Mouse (Mus musculus) limb, embryonic 14.5 days (tissue): ENCODE measurements around the gene Pank2. TPM values are rescaled to one million over a fixed set of nuclear protein-coding genes. Genes with fewer than 3 reads are reported as not detected.

Experiments used
- ATAC-seq: fragments of 200-750 bp; cut with Nextera tagmentation; 2 replicates; pipeline ENCODE4 v1.8.0; 2017; ENCODE audit warnings: low read depth, moderate number of reproducible peaks, moderate TSS enrichment; ENCODE audit not compliant: low FRiP score
- DNase-seq: peaks from one replicate; pipeline ENCODE4 v3.0.0-alpha.2; 2015; ENCODE audit warnings: low spot score
- H3K27ac ChIP-seq: fragments of 300-500 bp; sonication (generic); replicated peaks from 2 replicates; pipeline ENCODE4 v1.5.1; 2014; ENCODE audit warnings: low read depth, mild to moderate bottlenecking, low read length, moderate library complexity, mixed read lengths
- H3K27me3 ChIP-seq: fragments of 300-500 bp; sonication (generic); 2 replicates; pipeline ENCODE4 v1.6.1; 2014; ENCODE audit warnings: low read length, mixed read lengths; ENCODE audit not compliant: control insufficient read depth, insufficient read depth
- H3K36me3 ChIP-seq: fragments of 300-500 bp; sonication (generic); 2 replicates; pipeline ENCODE4 v1.6.1; 2014; ENCODE audit warnings: mild to moderate bottlenecking, low read length, moderate library complexity, mixed read lengths; ENCODE audit not compliant: control insufficient read depth, insufficient read depth
- H3K4me1 ChIP-seq: fragments of 300-500 bp; sonication (generic); 2 replicates; pipeline ENCODE4 v1.6.1; 2014; ENCODE audit warnings: antibody characterized with exemption, low read length, mixed read lengths; ENCODE audit not compliant: control insufficient read depth, insufficient read depth
- H3K4me2 ChIP-seq: fragments of 300-500 bp; sonication (generic); replicated peaks from 2 replicates; pipeline ENCODE4 v1.6.1; 2014; ENCODE audit warnings: low read depth, mild to moderate bottlenecking, low read length, moderate library complexity; ENCODE audit not compliant: severe bottlenecking
- H3K4me3 ChIP-seq: fragments of 300-500 bp; sonication (generic); replicated peaks from 2 replicates; pipeline ENCODE4 v1.5.1; 2014; ENCODE audit warnings: low read length
- H3K9ac ChIP-seq: fragments of 300-500 bp; sonication (generic); 2 replicates; pipeline ENCODE4 v1.6.1; 2014; ENCODE audit warnings: mild to moderate bottlenecking, low read depth, low read length, moderate library complexity; ENCODE audit not compliant: severe bottlenecking
- H3K9me3 ChIP-seq: fragments of 300-500 bp; sonication (generic); 2 replicates; pipeline ENCODE4 v1.6.1; 2016; ENCODE audit warnings: low read length; ENCODE audit not compliant: control insufficient read depth
- POLR2A ChIP-seq: fragments of 200-500 bp; IDR thresholded peaks from 2 replicates; pipeline ENCODE4 v1.8.0; 2012; ENCODE audit warnings: inconsistent platforms, mild to moderate bottlenecking, moderate library complexity, borderline replicate concordance; ENCODE audit not compliant: insufficient read depth, insufficient read length; ENCODE audit errors: extremely low read depth
- WGBS: fragments of 180-500 bp; shearing (Covaris S2); extraction: QIAGEN DNeasy Blood & Tissue Kit; methylation state at CpG from one replicate; pipeline ENCODE4 v1.1.7; 2014; 5-methylcytosine and 5-hydroxymethylcytosine counted together
- microRNA-seq: library from miRNA; unstranded; fragments of <30 nt; microRNA quantifications from one replicate; pipeline ENCODE4, GENCODE M21; 2016
- polyA plus RNA-seq, 2 experiments: library from polyadenylated mRNA; depleted of rRNA in 1 of 2; stranded (reverse) in 1 of 2; unstranded in 1 of 2; fragments of >200 nt; fragmentation: Nextera tagmentation in 1 of 2; extraction: Ambion mirVana in 1 of 2; gene quantifications; 2 replicates each; pipeline versions ENCODE4 v1.2.1 to v1.2.3; 2012 to 2014

Pank2 gene
- polyA plus RNA-seq, 2 experiments = 44.6 to 47.2 TPM

DNA sequence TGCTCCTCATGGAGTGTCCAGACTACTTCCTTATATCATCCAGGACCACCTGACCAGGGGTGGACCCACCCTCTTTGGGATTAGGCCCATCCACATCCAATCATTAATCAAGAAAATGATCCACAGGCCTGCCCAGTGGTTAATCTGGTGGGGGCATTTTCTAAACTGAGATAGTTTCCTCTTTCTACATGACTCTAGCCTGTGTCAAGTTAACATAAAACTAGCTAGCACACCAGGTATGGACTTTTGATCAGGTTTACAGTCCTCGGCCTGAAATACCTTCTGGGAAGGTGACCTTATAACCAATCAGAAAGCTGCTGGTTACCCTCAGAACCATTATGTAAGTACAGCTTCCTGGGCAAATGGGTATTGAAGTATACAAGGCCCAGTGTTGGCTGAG lies 66.7 kb downstream of the Pank2 start:
- Histone ChIP-seq H3K9ac (no peak overlapping the region), H3K36me3 (0 out of 2 replicates have a peak, but pooled peaks cover 5% of the 10 kb centered on the region), H3K4me1 (no peaks in the 10 kb centered on the region), H3K4me3 (no peak overlapping the region), H3K9me3 (no peaks in the 10 kb centered on the region), H3K27ac (no peak overlapping the region), H3K27me3 (no peaks in the 10 kb centered on the region), H3K4me2 (no peak overlapping the region)
- WGBS = 96% methylated on average over 1 of the region's 1 CpGs
- ATAC-seq (no peak), DNase-seq (no peak)
- no peak for TF ChIP-seq POLR2A

DNA sequence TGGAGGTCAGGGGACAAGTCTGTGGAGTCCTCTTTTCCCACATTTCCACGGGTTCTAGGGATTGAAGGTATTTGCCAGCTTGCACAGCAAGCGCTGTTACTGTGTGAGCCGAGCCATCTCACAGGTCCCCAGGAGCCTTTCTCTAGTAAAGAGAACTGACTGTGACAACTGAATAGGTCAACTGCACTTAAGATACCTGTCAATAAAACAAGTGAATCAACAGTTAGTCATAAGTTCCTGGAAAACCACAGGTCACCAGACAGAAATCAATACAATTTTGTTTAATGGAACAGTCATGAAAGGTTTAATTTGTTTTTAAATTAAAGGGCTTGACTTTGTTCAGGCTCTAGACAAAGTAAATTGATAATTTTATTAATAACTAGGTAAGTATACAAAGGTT lies 68.3 kb downstream of the Pank2 start:
- 82% methylated on average over 3 of the region's 3 CpGs for WGBS
- H3K4me2 ChIP-seq = no peak overlapping the region
- ATAC-seq (no peak), DNase-seq (no peak)
- H3K27ac ChIP-seq = no peak overlapping the region
- H3K27me3 ChIP-seq = no peaks in the 10 kb centered on the region
- H3K9ac ChIP-seq = no peak overlapping the region
- H3K4me3 ChIP-seq = no peak overlapping the region
- no peaks in the 10 kb centered on the region for H3K9me3 ChIP-seq
- TF ChIP-seq POLR2A = no peak
- 0 out of 2 replicates have a peak, but pooled peaks cover 5% of the 10 kb centered on the region for H3K36me3 ChIP-seq
- H3K4me1 ChIP-seq = no peaks in the 10 kb centered on the region

DNA sequence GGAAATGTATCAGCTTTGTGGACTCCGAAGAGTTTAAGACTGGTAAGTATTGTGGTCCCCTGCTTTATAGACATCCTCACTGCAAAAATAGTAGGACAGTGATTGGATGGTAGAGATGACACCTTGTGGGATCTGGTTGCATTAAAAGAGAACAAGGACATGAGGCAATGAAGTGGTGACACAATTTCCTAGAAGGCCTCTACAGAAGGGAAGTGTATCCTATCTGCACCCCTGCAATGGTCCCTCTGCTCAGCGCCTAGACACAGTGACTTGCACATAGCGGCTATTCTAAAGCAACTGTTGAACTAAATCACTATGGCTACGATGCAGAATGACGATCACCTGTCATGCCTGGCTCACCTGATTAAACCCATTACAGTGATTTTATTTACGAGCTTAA lies 75.3 kb downstream of the Pank2 start:
- 72% methylated on average over 6 of the region's 6 CpGs for WGBS
- Histone ChIP-seq H3K27me3 (no peaks in the 10 kb centered on the region), H3K4me3 (no peak overlapping the region), H3K9ac (no peak overlapping the region), H3K4me1 (no peaks in the 10 kb centered on the region), H3K4me2 (no peak overlapping the region), H3K36me3 (no peaks in the 10 kb centered on the region), H3K27ac (no peak overlapping the region), H3K9me3 (no peaks in the 10 kb centered on the region)
- ATAC-seq (no peak), DNase-seq (no peak)
- no peak for TF ChIP-seq POLR2A

DNA sequence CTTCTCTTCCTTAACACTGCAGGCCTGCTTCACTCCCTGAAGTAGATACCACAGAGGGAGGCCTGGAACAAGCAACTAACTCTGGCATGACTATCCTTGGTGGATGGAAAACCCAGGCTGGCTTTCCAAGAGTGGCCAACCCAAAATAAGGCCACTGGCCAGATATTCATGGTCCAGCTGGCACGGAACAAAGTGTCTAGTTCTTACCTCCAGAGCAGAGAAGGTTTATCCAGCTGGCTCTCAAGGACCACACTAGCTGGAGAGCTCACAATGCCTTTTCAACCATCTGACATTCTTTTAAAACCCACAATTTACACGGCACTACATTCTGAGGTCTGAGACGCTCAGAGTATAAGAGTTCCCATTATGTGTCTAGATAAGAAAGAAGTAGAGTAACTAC lies 82.2 kb downstream of the Pank2 start:
- no peak overlapping the region for H3K4me2 ChIP-seq
- ATAC-seq (no peak), DNase-seq (no peak)
- 75% methylated on average over 3 of the region's 3 CpGs for WGBS
- no peaks in the 10 kb centered on the region for H3K4me1 ChIP-seq
- H3K9me3 ChIP-seq = no peaks in the 10 kb centered on the region
- H3K4me3 ChIP-seq = no peak overlapping the region
- H3K27me3 ChIP-seq = no peaks in the 10 kb centered on the region
- H3K9ac ChIP-seq = no peak overlapping the region
- TF ChIP-seq POLR2A = no peak
- no peak overlapping the region for H3K27ac ChIP-seq
- no peaks in the 10 kb centered on the region for H3K36me3 ChIP-seq

DNA sequence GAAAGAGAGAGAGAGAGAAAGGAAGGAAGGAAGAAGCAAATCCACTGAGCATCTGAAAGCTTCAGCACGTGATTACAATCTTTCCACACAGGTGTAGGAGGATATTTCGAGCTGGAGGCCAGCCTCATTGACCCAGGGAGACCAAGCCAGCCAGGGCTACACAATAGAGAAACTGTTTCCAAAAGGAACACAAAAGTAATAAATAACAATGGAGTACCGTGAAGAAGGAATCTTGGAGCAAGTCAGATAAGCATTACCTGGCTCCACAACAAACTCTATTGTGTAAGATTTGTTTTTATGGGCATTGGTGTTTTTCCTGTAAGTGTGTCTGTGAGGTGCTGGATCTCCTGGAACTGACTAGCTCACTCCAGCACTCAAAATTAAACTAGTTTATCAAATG lies 83.3 kb downstream of the Pank2 start:
- Histone ChIP-seq H3K9me3 (no peaks in the 10 kb centered on the region), H3K27me3 (no peaks in the 10 kb centered on the region), H3K4me1 (no peaks in the 10 kb centered on the region), H3K27ac (no peak overlapping the region), H3K9ac (no peak overlapping the region), H3K4me2 (no peak overlapping the region), H3K4me3 (no peak overlapping the region), H3K36me3 (no peaks in the 10 kb centered on the region)
- no peak for DNase-seq
- 63% methylated on average over 3 of the region's 3 CpGs for WGBS
- no peak for TF ChIP-seq POLR2A
- ATAC-seq = no peak

Small RNAs within 50 kb of the gene (microRNA-seq; reads per million reads assigned to microRNA genes)
- 103 reads per million, percentile 47 among the genes with 10 or more reads in this experiment for gene Mir103-2

Other genes with a start within 250 kb of the Pank2 start
- gene Gfra4, start 219.4 kb upstream of the Pank2 start, polyA plus RNA-seq (2012; rRNA removed) = 56.1 and 72.8 TPM in 2 replicates
- 33.3 and 38.6 TPM in 2 replicates for gene Gfra4, start 219.4 kb upstream of the Pank2 start, polyA plus RNA-seq (2014; fragmentation: Nextera tagmentation; extraction: Ambion mirVana)
- 104 and 121 TPM in 2 replicates for gene Adam33, start 198.7 kb upstream of the Pank2 start, polyA plus RNA-seq (2012; rRNA removed)
- 30.7 and 33.8 TPM in 2 replicates for gene Adam33, start 198.7 kb upstream of the Pank2 start, polyA plus RNA-seq (2014; fragmentation: Nextera tagmentation; extraction: Ambion mirVana)
- gene Siglec1, start 175.7 kb upstream of the Pank2 start, polyA plus RNA-seq (2012; rRNA removed) = 0.87 and 1.2 TPM in 2 replicates
- 0.51 and 0.94 TPM in 2 replicates for gene Siglec1, start 175.7 kb upstream of the Pank2 start, polyA plus RNA-seq (2014; fragmentation: Nextera tagmentation; extraction: Ambion mirVana)
- 42.7 and 54.6 TPM in 2 replicates for gene Hspa12b, start 135.2 kb upstream of the Pank2 start, polyA plus RNA-seq (2012; rRNA removed)
- gene Hspa12b, start 135.2 kb upstream of the Pank2 start, polyA plus RNA-seq (2014; fragmentation: Nextera tagmentation; extraction: Ambion mirVana) = 10.2 and 10.9 TPM in 2 replicates
- not detected in 2 replicates for gene Gm11037, start 129.0 kb upstream of the Pank2 start, polyA plus RNA-seq (2012; rRNA removed)
- gene Gm11037, start 129.0 kb upstream of the Pank2 start, polyA plus RNA-seq (2014; fragmentation: Nextera tagmentation; extraction: Ambion mirVana) = not detected in 2 replicates
- 62.7 and 76.1 TPM in 2 replicates for gene 1700037H04Rik, start 102.4 kb upstream of the Pank2 start, polyA plus RNA-seq (2012; rRNA removed)
- gene 1700037H04Rik, start 102.4 kb upstream of the Pank2 start, polyA plus RNA-seq (2014; fragmentation: Nextera tagmentation; extraction: Ambion mirVana) = 59.4 and 67.4 TPM in 2 replicates
- gene Cenpb, start 82.4 kb upstream of the Pank2 start, polyA plus RNA-seq (2012; rRNA removed) = 48.3 and 56.4 TPM in 2 replicates
- gene Cenpb, start 82.4 kb upstream of the Pank2 start, polyA plus RNA-seq (2014; fragmentation: Nextera tagmentation; extraction: Ambion mirVana) = 9.2 and 12.2 TPM in 2 replicates
- 76.4 and 88.9 TPM in 2 replicates for gene Cdc25b, start 75.5 kb upstream of the Pank2 start, polyA plus RNA-seq (2012; rRNA removed)
- gene Cdc25b, start 75.5 kb upstream of the Pank2 start, polyA plus RNA-seq (2014; fragmentation: Nextera tagmentation; extraction: Ambion mirVana) = 52.1 and 56.2 TPM in 2 replicates
- gene Spef1, start 75.2 kb upstream of the Pank2 start, polyA plus RNA-seq (2012; rRNA removed) = 16.3 and 18.2 TPM in 2 replicates
- 6.7 and 8.1 TPM in 2 replicates for gene Spef1, start 75.2 kb upstream of the Pank2 start, polyA plus RNA-seq (2014; fragmentation: Nextera tagmentation; extraction: Ambion mirVana)
- gene Ap5s1, start 55.4 kb upstream of the Pank2 start, polyA plus RNA-seq (2012; rRNA removed) = 29.5 and 50.9 TPM in 2 replicates
- gene Ap5s1, start 55.4 kb upstream of the Pank2 start, polyA plus RNA-seq (2014; fragmentation: Nextera tagmentation; extraction: Ambion mirVana) = 25.9 and 26.7 TPM in 2 replicates
- 27.4 and 37.2 TPM in 2 replicates for gene Mavs, start 28.4 kb upstream of the Pank2 start, polyA plus RNA-seq (2012; rRNA removed)
- gene Mavs, start 28.4 kb upstream of the Pank2 start, polyA plus RNA-seq (2014; fragmentation: Nextera tagmentation; extraction: Ambion mirVana) = 17.2 and 18.6 TPM in 2 replicates
- 14.6 and 18.0 TPM in 2 replicates for gene Rnf24, start 90.4 kb downstream of the Pank2 start, polyA plus RNA-seq (2012; rRNA removed)
- gene Rnf24, start 90.4 kb downstream of the Pank2 start, polyA plus RNA-seq (2014; fragmentation: Nextera tagmentation; extraction: Ambion mirVana) = 7.7 and 7.9 TPM in 2 replicates
- gene Smox, start 229.0 kb downstream of the Pank2 start, polyA plus RNA-seq (2012; rRNA removed) = 68.8 and 70.7 TPM in 2 replicates
- gene Smox, start 229.0 kb downstream of the Pank2 start, polyA plus RNA-seq (2014; fragmentation: Nextera tagmentation; extraction: Ambion mirVana) = 37.9 and 44.3 TPM in 2 replicates